8 mouse cellular contexts compared by ENCODE assay signal in the genomic region with DNA sequence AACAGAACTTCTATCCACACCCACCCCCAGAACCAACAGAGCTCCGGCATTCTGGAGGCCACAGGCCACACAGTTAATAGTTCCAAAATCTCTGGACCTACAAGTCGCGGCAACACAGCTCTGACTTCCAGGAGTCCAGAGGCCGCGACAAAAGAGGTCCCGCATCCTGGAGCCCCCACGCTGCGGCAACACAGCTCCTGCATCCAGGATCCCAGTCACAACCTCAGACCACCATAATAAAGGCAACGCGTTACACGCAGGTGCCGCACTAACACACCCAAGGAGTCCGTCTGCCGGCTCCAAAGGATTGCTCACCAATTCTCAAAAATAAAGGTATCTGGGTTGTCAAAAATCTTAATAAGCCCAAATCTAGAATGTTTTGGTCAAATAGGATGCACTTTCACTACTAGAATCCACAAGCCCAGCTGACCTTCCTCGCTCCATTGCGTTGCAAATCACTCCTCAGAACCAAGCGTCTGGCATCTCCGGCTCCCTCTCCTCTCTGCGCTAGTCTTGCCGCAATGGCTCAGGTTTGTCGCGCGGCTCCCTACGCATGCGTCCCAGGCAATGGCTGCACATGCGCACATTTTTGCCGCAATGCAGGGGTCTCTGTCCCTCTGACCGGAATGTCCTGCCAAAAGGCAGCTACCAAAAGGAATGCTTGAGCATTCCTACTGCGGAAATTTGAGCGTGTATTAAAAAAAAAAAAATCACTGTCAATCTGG. TPM values are rescaled to one million over a fixed set of nuclear protein-coding genes. Genes with fewer than 3 reads are reported as not detected.
DNase-seq lines count a peak whose midpoint lies in the region; ATAC-seq and TF ChIP-seq lines count a peak whose summit lies in the region.

A gene (minus strand): TSS at position 444 of the 725 bp plus-strand sequence.
A gene (minus strand): TSS at position 459 of the 725 bp plus-strand sequence.

- peaks cover 23% of the 10 kb centered on the region; the same call in 1 of the 2 replicates for H3K9me3 ChIP-seq in lung, embryonic 14.5 days (ENCODE audit: low read depth, low read length)

- H3K4me1 ChIP-seq in cerebellum, adult 2 months (ENCODE audit: control insufficient read depth, insufficient read depth, low read length): no peaks in the 10 kb centered on the region
- H3K4me1 ChIP-seq in lung, embryonic 14.5 days (ENCODE audit: insufficient read depth): no peaks in the 10 kb centered on the region

- DNase-seq in R1 (ENCODE audit: low read depth, low spot score): peak; percentile 77
- peak; percentile 92 to 94 for DNase-seq in cerebellum, adult 2 months
- DNase-seq in heart, postnatal 4 days: peak; percentile 79
- peak; percentile 71 to 79 for DNase-seq in layer of hippocampus, postnatal 10 days (ENCODE audit: low spot score in 2 of 2)
- peak; percentile 82 for DNase-seq in lung, embryonic 14.5 days
- peak; percentile 79 for DNase-seq in retina, embryonic 14.5 days (ENCODE audit: low spot score)

- H3K9ac ChIP-seq in lung, embryonic 14.5 days: peak within 1 kb of the TSS; percentile 57

- peak; percentile 95 for TF ChIP-seq POLR2A in cerebellum, adult 2 months (IDR thresholded peaks at IDR 0.05; ENCODE audit: borderline replicate concordance, insufficient read depth, low read length)

- H3K36me3 ChIP-seq in lung, embryonic 14.5 days (ENCODE audit: insufficient read depth): no peaks in the 10 kb centered on the region

- 38% methylated on average over 30 of the region's 30 CpGs for WGBS in cerebellum, adult 2 months
- WGBS in lung, embryonic 14.5 days: 51% methylated on average over 30 of the region's 30 CpGs

- no peak for TF ChIP-seq CTCF in cerebellum, adult 2 months (IDR thresholded peaks at IDR 0.05; ENCODE audit: borderline replicate concordance, insufficient read depth, low read depth, low read length)
- TF ChIP-seq CTCF in lung, embryonic 14.5 days (IDR thresholded peaks at IDR 0.05; ENCODE audit: low read depth): no peak

- peak within 1 kb of the TSS; percentile 70 for H3K27ac ChIP-seq in cerebellum, adult 2 months (ENCODE audit: insufficient read depth, low read length)
- peak within 1 kb of the TSS; percentile 63; the same call in 1 of the 2 replicates for H3K27ac ChIP-seq in lung, embryonic 14.5 days (ENCODE audit: low read depth)

- peak within 1 kb of the TSS; percentile 66 for H3K4me3 ChIP-seq in cerebellum, adult 2 months (replicated peaks; ENCODE audit: insufficient read depth, low read depth, low read length)
- H3K4me3 ChIP-seq in lung, embryonic 14.5 days (ENCODE audit: low read depth, low read length): peak within 1 kb of the TSS; percentile 52

- ATAC-seq in frontal cortex, adult (ENCODE audit: low TSS enrichment): 0 out of 2 replicates have a peak, but pooled peaks have one; percentile 31
- ATAC-seq in lung, embryonic 14.5 days (ENCODE audit: insufficient read depth): peak; percentile 87
- ATAC-seq in megakaryocyte-erythroid progenitor cell, adult 5-6 weeks (replicated peaks; ENCODE audit: low FRiP score, low TSS enrichment, poor library complexity, severe bottlenecking): no peak

- peak within 1 kb of the TSS; percentile 62 for H3K4me2 ChIP-seq in lung, embryonic 14.5 days

- H3K27me3 ChIP-seq in cerebellum, adult 2 months (ENCODE audit: control insufficient read depth, insufficient read depth, low read length): no peaks in the 10 kb centered on the region
- no peaks in the 10 kb centered on the region for H3K27me3 ChIP-seq in lung, embryonic 14.5 days (ENCODE audit: insufficient read depth, low read length)

RNA-seq across cellular contexts. Expression of the first gene that starts in this region (rescaled TPM):
- 4.8 TPM in 1 of 2 replicates, not detected in the other for polyA plus RNA-seq in cerebellum, adult 2 months (2012; rRNA removed)
- 100 to 1,000 TPM; 246 to 273 TPM for total RNA-seq in heart, postnatal 4 days (2021)
- 1,000 to 10,000 TPM; 1,711 to 2,253 TPM for total RNA-seq in layer of hippocampus, postnatal 10 days (2021)
- polyA plus RNA-seq in lung, embryonic 14.5 days (2014; fragmentation: Nextera tagmentation; extraction: Ambion mirVana): 17.4 and 26.6 TPM in 2 replicates
- total RNA-seq in megakaryocyte-erythroid progenitor cell, adult 5-6 weeks (2014; fragmentation: Nextera tagmentation): not detected in 2 replicates
- total RNA-seq in megakaryocyte-erythroid progenitor cell, adult 5-6 weeks (2017): not detected in 2 replicates

RNA-seq across cellular contexts. Expression of the second gene that starts in this region (rescaled TPM):
- 15.4 and 16.5 TPM in 2 replicates for polyA plus RNA-seq in cerebellum, adult 2 months (2012; rRNA removed)
- 10 to 100 TPM; 10.3 to 10.5 TPM for total RNA-seq in heart, postnatal 4 days (2021)
- 10 to 100 TPM; 75.3 to 91.2 TPM for total RNA-seq in layer of hippocampus, postnatal 10 days (2021)
- 0.55 and 0.63 TPM in 2 replicates for polyA plus RNA-seq in lung, embryonic 14.5 days (2014; fragmentation: Nextera tagmentation; extraction: Ambion mirVana)
- 0.74 TPM in 1 of 2 replicates, not detected in the other for total RNA-seq in megakaryocyte-erythroid progenitor cell, adult 5-6 weeks (2014; fragmentation: Nextera tagmentation)
- not detected in 2 replicates for total RNA-seq in megakaryocyte-erythroid progenitor cell, adult 5-6 weeks (2017)

Comparison
In these comparisons a context has a peak if more than half of its experiments do, and no peak if none do; other contexts are left out.
1. RNA of the first gene that starts in this region (total RNA-seq): 1,711 to 2,253 TPM in layer of hippocampus, postnatal 10 days and 246 to 273 TPM in heart, postnatal 4 days; not detected in megakaryocyte-erythroid progenitor cell, adult 5-6 weeks; every median in the first group is over 100 times any median in the second.
2. RNA of the second gene that starts in this region (total RNA-seq): 75.3 to 91.2 TPM in layer of hippocampus, postnatal 10 days; 10.3 to 10.5 TPM in heart, postnatal 4 days and 0.74 TPM in megakaryocyte-erythroid progenitor cell, adult 5-6 weeks; every median in the first group is over 4 times any median in the second.
3. RNA of the first gene that starts in this region (total RNA-seq): 1,711 to 2,253 TPM in layer of hippocampus, postnatal 10 days; 246 to 273 TPM in heart, postnatal 4 days; every median in the first group is over 4 times any median in the second.
4. RNA of the second gene that starts in this region (polyA plus RNA-seq): 15.4 to 16.5 TPM in cerebellum, adult 2 months; 0.55 to 0.63 TPM in lung, embryonic 14.5 days; every median in the first group is over 10 times any median in the second.
5. Peak in every context shown above with its lines, with median percentiles within 50 percentile points of each other: DNase-seq.